Mouse (Mus musculus): ENCODE data around the gene Atp5d.
A peak's percentile ranks its signal among the peaks of the same experiment; 100 is the strongest.

- TF ChIP-seq CTCF (IDR thresholded peaks at IDR 0.05; ENCODE audit: borderline replicate concordance, control insufficient read depth, extremely low read depth, insufficient read depth, low read length, poor library complexity) (no peak), POLR2A (IDR thresholded peaks at IDR 0.05; ENCODE audit: control insufficient read depth, extremely low read depth, insufficient read depth, low read length, poor library complexity) (peak; percentile 58)
Observed at GRCm38 (mm10) chr10:80138553-80139438, at the start of gene Atp5d.
